Mouse (Mus musculus) limb, embryonic 15.5 days (tissue): ENCODE data around the gene Speg. TPM values are rescaled to one million over a fixed set of nuclear protein-coding genes. Genes with fewer than 3 reads are reported as not detected.

Experiments used
- ATAC-seq: fragments of 200-750 bp; cut with Nextera tagmentation; 2 replicates; pipeline ENCODE4 v1.8.0; 2017; ENCODE audit warnings: low read depth, moderate TSS enrichment; ENCODE audit not compliant: insufficient number of reproducible peaks, low FRiP score, low TSS enrichment
- H3K27ac ChIP-seq: fragments of 300-500 bp; sonication (generic); 2 replicates; pipeline ENCODE4 v1.5.1; 2015; ENCODE audit warnings: moderate library complexity, mild to moderate bottlenecking, inconsistent platforms
- H3K27me3 ChIP-seq: fragments of 300-500 bp; sonication (generic); 2 replicates; pipeline ENCODE4 v1.6.1; 2015; ENCODE audit warnings: inconsistent platforms
- H3K36me3 ChIP-seq: fragments of 300-500 bp; sonication (generic); 2 replicates; pipeline ENCODE4 v1.6.1; 2015; ENCODE audit warnings: inconsistent platforms
- H3K4me1 ChIP-seq: fragments of 300-500 bp; sonication (generic); 2 replicates; pipeline ENCODE4 v1.6.1; 2015; ENCODE audit warnings: inconsistent platforms
- H3K4me2 ChIP-seq: fragments of 300-500 bp; sonication (generic); 2 replicates; pipeline ENCODE4 v1.6.1; 2015; ENCODE audit warnings: mild to moderate bottlenecking, inconsistent platforms
- H3K4me3 ChIP-seq: fragments of 300-500 bp; sonication (generic); 2 replicates; pipeline ENCODE4 v1.5.1; 2015; ENCODE audit warnings: mild to moderate bottlenecking, inconsistent platforms
- H3K9ac ChIP-seq: fragments of 300-500 bp; sonication (generic); 2 replicates; pipeline ENCODE4 v1.6.1; 2015; ENCODE audit warnings: inconsistent platforms
- H3K9me3 ChIP-seq: fragments of 300-500 bp; sonication (generic); 2 replicates; pipeline ENCODE4 v1.6.1; 2016; ENCODE audit warnings: inconsistent platforms
- WGBS: fragments of 180-500 bp; shearing (Covaris S2); methylation state at CpG from one replicate; pipeline ENCODE4 v1.1.7; 2015; 5-methylcytosine and 5-hydroxymethylcytosine counted together
- polyA plus RNA-seq: library from polyadenylated mRNA; unstranded; fragments of >200 nt; fragmentation: Nextera tagmentation; extraction: Ambion mirVana; gene quantifications from 2 replicates; pipeline ENCODE4 v1.2.1, GENCODE M21; 2015

Speg gene
- polyA plus RNA-seq, 1 experiment from 2014 or later = 15.4 TPM

- H3K27ac ChIP-seq = peak overlapping the region; percentile 64; the same call in 1 of the 2 replicates
- peaks cover 47% of the 10 kb centered on the region for H3K36me3 ChIP-seq
- H3K4me1 ChIP-seq = peaks cover 28% of the 10 kb centered on the region
- H3K9me3 ChIP-seq = no peaks in the 10 kb centered on the region
- no peaks in the 10 kb centered on the region for H3K27me3 ChIP-seq
- peak overlapping the region; percentile 36 for H3K4me2 ChIP-seq
- H3K4me3 ChIP-seq = no peak overlapping the region; the same call in 1 of the 2 replicates
- WGBS = 40% methylated on average over 6 of the region's 6 CpGs
- no peak overlapping the region for H3K9ac ChIP-seq
- 0 out of 2 replicates have a peak, but pooled peaks have one; percentile 1 for ATAC-seq
Observed at GRCm38 (mm10) chr1:75400493-75401115, 25.5 kb downstream of the Speg start.

DNA sequence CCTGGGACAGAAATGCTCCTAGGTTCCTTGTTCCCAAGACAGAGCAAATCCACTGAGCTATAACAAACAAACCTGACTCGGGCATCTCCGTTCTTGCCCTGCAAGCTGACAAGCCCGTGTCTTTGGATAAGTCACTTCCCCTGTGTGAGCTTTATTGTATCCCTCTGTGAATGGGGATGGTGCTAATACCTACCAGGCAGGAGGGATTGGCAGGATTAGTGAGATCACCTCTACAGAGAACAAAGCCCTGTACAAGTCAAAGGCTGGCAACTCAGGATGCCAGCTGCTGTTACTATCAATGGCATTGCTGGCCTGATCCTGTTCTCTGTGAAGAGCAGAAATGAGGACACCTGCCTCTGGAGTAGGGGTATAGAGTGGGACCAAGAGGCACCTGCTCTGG lies 30.4 kb downstream of the Speg start:
- Histone ChIP-seq H3K36me3 (peaks cover 62% of the 10 kb centered on the region), H3K4me3 (no peak overlapping the region), H3K27ac (no peak overlapping the region), H3K9me3 (no peaks in the 10 kb centered on the region), H3K4me1 (peaks cover 4% of the 10 kb centered on the region), H3K27me3 (no peaks in the 10 kb centered on the region), H3K4me2 (no peak overlapping the region), H3K9ac (no peak overlapping the region)
- WGBS = 87% methylated on average over 3 of the region's 3 CpGs
- ATAC-seq = no peak

DNA sequence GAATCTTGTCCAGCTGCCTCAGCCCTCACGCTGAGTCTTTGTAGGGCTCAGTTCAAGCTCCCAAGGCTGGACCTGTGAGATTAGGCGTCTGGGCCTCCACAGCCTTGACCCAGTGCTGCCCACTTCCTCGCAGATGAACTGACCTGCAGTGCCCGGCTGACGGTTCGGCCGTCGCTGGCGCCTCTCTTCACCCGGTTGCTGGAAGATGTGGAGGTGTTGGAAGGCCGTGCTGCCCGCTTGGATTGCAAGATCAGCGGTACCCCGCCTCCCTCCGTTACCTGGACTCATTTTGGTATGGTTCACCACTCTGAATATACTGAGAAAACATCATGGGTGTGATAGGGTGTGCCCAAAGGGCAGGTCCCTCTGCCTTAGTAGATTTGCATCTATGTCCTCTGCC lies 31.1 kb downstream of the Speg start:
- Histone ChIP-seq H3K36me3 (peaks cover 61% of the 10 kb centered on the region), H3K9me3 (no peaks in the 10 kb centered on the region), H3K4me1 (no peaks in the 10 kb centered on the region), H3K27me3 (no peaks in the 10 kb centered on the region), H3K9ac (no peak overlapping the region), H3K4me3 (no peak overlapping the region), H3K4me2 (no peak overlapping the region), H3K27ac (no peak overlapping the region)
- ATAC-seq = no peak
- 92% methylated on average over 15 of the region's 15 CpGs for WGBS

DNA sequence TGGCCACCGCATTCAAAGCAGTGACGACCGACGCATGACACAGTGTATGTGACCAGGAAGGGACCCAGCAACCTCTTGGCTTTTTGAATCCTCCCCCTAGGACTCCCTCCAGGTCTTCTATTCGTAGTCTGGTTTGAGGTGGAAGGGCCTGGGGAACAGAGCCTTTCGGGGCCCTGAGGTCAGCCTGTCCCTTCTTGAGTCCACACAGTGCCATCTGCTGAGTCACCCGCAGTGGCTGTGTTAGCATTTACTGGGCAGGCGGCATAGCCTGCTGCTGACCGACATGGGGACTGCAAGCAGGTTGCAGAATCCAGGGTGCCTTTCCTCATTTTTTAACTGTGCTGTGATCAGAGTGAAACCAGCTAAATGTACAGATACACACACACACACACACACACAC lies 32.0 kb downstream of the Speg start:
- Histone ChIP-seq H3K9me3 (no peaks in the 10 kb centered on the region), H3K4me2 (no peak overlapping the region), H3K27ac (no peak overlapping the region), H3K4me1 (no peaks in the 10 kb centered on the region), H3K4me3 (no peak overlapping the region), H3K27me3 (no peaks in the 10 kb centered on the region), H3K36me3 (peaks cover 57% of the 10 kb centered on the region), H3K9ac (no peak overlapping the region)
- 92% methylated on average over 9 of the region's 9 CpGs for WGBS
- no peak for ATAC-seq

- no peak overlapping the region for H3K4me2 ChIP-seq
- no peaks in the 10 kb centered on the region for H3K4me1 ChIP-seq
- H3K27ac ChIP-seq = no peak overlapping the region
- H3K27me3 ChIP-seq = no peaks in the 10 kb centered on the region
- H3K9me3 ChIP-seq = no peaks in the 10 kb centered on the region
- peaks cover 48% of the 10 kb centered on the region for H3K36me3 ChIP-seq
- no peak overlapping the region for H3K9ac ChIP-seq
- WGBS = 72% methylated on average over 3 of the region's 4 CpGs
- no peak overlapping the region for H3K4me3 ChIP-seq
- no peak for ATAC-seq
Observed at GRCm38 (mm10) chr1:75408210-75408609, 33.1 kb downstream of the Speg start.

DNA sequence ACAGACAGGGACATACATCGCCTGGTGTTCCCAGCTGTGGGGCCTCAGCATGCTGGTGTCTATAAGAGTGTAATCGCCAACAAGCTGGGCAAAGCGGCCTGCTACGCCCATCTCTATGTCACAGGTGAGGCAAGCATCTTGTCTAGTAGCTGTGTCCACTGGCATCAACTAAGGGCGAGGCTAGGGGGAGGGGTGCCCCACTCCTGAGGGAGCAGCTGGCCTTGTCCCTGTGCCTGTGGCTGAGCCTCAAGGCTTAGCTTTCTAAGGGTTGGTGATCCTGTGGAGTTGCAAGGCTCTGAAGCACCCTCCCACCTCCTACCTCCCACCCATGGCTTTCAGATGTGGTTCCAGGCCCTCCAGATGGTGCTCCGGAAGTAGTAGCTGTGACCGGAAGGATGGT lies 34.9 kb downstream of the Speg start:
- H3K27ac ChIP-seq = no peak overlapping the region
- no peak overlapping the region for H3K4me2 ChIP-seq
- no peak overlapping the region for H3K4me3 ChIP-seq
- H3K9me3 ChIP-seq = no peaks in the 10 kb centered on the region
- no peaks in the 10 kb centered on the region for H3K27me3 ChIP-seq
- H3K4me1 ChIP-seq = no peaks in the 10 kb centered on the region
- ATAC-seq = no peak
- H3K36me3 ChIP-seq = peaks cover 40% of the 10 kb centered on the region
- H3K9ac ChIP-seq = no peak overlapping the region
- WGBS = 86% methylated on average over 7 of the region's 7 CpGs

DNA sequence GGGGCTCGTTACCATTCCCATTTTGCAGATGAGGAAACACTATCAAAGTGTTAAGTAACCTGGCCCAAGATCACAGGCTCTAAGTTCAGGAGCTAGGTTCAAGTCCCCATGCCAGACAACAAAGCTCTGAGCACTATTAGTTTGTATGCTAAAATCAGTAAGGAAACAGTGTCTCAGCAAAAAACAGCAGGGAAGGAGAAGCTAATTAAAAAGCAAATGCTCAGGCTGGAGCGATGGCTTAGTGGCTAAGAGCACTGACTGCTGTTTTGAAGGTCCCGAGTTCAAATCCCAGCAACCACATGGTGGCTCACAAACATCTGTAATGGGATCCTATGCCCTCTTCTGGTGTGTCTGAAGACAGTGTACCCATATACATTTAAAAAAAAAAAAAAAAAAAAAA lies 37.1 kb downstream of the Speg start:
- H3K4me3 ChIP-seq = no peak overlapping the region
- no peak for ATAC-seq
- no peak overlapping the region for H3K4me2 ChIP-seq
- no peaks in the 10 kb centered on the region for H3K9me3 ChIP-seq
- H3K9ac ChIP-seq = no peak overlapping the region
- no peaks in the 10 kb centered on the region for H3K27me3 ChIP-seq
- no peak overlapping the region for H3K27ac ChIP-seq
- peaks cover 38% of the 10 kb centered on the region for H3K36me3 ChIP-seq
- WGBS = 90% methylated on average over 3 of the region's 3 CpGs
- H3K4me1 ChIP-seq = no peaks in the 10 kb centered on the region

GRCm38 (mm10) chr1:75413749-75414148 lies 38.7 kb downstream of the Speg start:
- H3K4me1 ChIP-seq = no peaks in the 10 kb centered on the region
- H3K4me3 ChIP-seq = no peak overlapping the region
- H3K36me3 ChIP-seq = peaks cover 44% of the 10 kb centered on the region
- H3K9ac ChIP-seq = no peak overlapping the region
- WGBS = 68% methylated on average over 3 of the region's 3 CpGs
- no peak overlapping the region for H3K4me2 ChIP-seq
- no peak for ATAC-seq
- H3K27ac ChIP-seq = no peak overlapping the region
- H3K27me3 ChIP-seq = no peaks in the 10 kb centered on the region
- no peaks in the 10 kb centered on the region for H3K9me3 ChIP-seq

DNA sequence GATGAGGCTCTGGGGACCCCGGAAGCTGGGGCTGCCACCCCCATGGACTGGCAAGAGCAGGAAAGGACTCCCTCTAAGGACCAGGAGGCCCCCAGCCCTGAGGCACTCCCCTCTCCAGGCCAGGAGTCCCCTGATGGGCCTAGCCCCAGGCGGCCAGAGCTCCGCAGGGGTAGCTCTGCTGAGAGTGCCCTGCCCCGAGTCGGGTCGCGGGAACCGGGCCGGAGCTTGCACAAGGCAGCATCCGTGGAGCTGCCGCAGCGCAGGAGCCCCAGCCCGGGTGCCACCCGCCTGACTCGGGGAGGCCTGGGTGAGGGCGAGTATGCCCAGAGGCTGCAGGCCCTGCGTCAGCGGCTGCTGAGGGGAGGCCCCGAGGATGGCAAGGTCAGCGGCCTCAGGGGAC lies 46.7 kb downstream of the Speg start:
- H3K9me3 ChIP-seq = no peaks in the 10 kb centered on the region
- H3K4me3 ChIP-seq = peak overlapping the region; percentile 34
- no peak overlapping the region for H3K9ac ChIP-seq
- peaks cover 20% of the 10 kb centered on the region for H3K4me1 ChIP-seq
- H3K4me2 ChIP-seq = 0 out of 2 replicates have a peak overlapping the region, but pooled peaks have one; percentile 50
- H3K36me3 ChIP-seq = 0 out of 2 replicates have a peak, but pooled peaks cover 23% of the 10 kb centered on the region
- WGBS = 15% methylated on average over 19 of the region's 20 CpGs
- H3K27me3 ChIP-seq = peaks cover 51% of the 10 kb centered on the region
- ATAC-seq = no peak
- H3K27ac ChIP-seq = no peak overlapping the region

DNA sequence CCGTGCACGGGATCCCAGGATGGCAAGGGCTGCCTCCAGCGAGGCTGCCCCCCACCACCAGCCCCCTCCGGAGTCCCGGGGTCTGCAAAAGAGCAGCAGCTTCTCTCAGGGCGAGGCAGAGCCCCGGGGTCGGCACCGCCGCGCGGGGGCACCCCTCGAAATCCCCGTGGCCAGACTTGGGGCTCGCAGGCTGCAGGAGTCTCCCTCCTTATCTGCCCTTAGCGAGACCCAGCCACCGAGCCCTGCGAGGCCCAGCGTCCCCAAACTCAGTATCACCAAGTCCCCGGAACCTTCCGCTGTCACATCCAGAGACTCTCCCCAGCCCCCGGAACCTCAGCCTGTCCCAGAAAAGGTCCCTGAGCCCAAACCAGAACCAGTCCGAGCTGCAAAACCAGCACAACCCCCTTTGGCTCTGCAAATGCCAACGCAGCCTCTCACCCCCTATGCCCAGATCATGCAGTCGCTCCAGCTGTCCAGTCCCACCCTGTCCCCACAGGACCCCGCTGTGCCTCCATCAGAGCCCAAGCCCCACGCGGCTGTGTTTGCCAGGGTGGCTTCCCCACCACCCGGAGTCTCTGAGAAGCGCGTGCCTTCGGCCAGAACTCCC lies 47.2 kb downstream of the Speg start:
- H3K27ac ChIP-seq = no peak overlapping the region
- peak overlapping the region; percentile 34 for H3K4me3 ChIP-seq
- peak overlapping the region; percentile 50 for H3K4me2 ChIP-seq
- H3K4me1 ChIP-seq = peaks cover 20% of the 10 kb centered on the region
- no peaks in the 10 kb centered on the region for H3K9me3 ChIP-seq
- 5% methylated on average over 32 of the region's 32 CpGs for WGBS
- peaks cover 21% of the 10 kb centered on the region; the same call in 1 of the 2 replicates for H3K36me3 ChIP-seq
- ATAC-seq = no peak
- H3K27me3 ChIP-seq = peaks cover 51% of the 10 kb centered on the region
- peak overlapping the region; percentile 33; the same call in 1 of the 2 replicates for H3K9ac ChIP-seq

- ATAC-seq = peak; percentile 36; the same call in 1 of the 2 replicates
Observed at GRCm38 (mm10) chr1:75422823-75423471, 47.9 kb downstream of the Speg start.

DNA sequence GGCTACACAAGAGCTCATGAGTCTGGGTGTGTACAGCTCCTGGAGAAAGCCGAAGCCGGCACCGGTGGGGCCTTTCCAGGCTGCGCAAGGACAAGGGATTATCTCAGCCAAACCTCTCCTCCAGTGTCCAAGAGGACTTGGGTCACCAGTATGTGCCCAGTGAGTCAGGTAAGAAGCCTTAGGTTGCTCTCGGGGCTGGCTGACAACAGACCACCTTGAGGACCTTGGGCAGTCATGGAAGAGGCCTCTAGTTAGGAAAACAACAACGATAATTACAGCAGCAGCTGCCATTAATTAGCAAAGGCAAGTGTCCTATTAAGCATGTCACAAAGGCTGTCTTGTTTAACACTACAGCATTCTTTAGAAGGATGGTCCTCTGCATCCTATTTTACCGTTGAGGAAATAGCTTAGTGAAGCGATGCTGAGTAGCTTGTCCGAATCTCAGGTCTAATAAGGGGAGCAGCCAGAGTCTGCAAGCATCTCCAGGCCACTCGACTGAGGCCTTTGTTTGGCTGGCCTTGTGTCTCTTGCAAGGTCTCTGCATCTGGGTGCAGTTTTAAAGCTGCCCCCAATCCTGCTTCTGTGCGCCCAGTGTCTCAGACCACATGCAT lies 48.8 kb downstream of the Speg start:
- peaks cover 20% of the 10 kb centered on the region for H3K4me1 ChIP-seq
- H3K36me3 ChIP-seq = peaks cover 12% of the 10 kb centered on the region; the same call in 1 of the 2 replicates
- no peak for ATAC-seq
- no peak overlapping the region for H3K9ac ChIP-seq
- no peak overlapping the region for H3K27ac ChIP-seq
- WGBS = 60% methylated on average over 11 of the region's 11 CpGs
- no peak overlapping the region for H3K4me3 ChIP-seq
- H3K27me3 ChIP-seq = peaks cover 51% of the 10 kb centered on the region
- no peaks in the 10 kb centered on the region for H3K9me3 ChIP-seq
- H3K4me2 ChIP-seq = no peak overlapping the region

More at GRCm38 (mm10) chr1:75422823-75423471, 47.9 kb downstream of the Speg start:
- H3K4me1 ChIP-seq = peaks cover 20% of the 10 kb centered on the region
- H3K9ac ChIP-seq = peak overlapping the region; percentile 33
- no peaks in the 10 kb centered on the region for H3K9me3 ChIP-seq
- no peak overlapping the region for H3K27ac ChIP-seq
- peak overlapping the region; percentile 34 for H3K4me3 ChIP-seq
- H3K36me3 ChIP-seq = peaks cover 19% of the 10 kb centered on the region; the same call in 1 of the 2 replicates
- H3K4me2 ChIP-seq = peak overlapping the region; percentile 50
- H3K27me3 ChIP-seq = peaks cover 51% of the 10 kb centered on the region
- 2% methylated on average over 70 of the region's 71 CpGs for WGBS
